Mouse (Mus musculus) liver, embryonic 14.5 days (tissue): ENCODE results near the gene Tgoln1. TPM values are rescaled to one million over a fixed set of nuclear protein-coding genes. Genes with fewer than 3 reads are reported as not detected.

Experiments
- ATAC-seq: fragments of 200-750 bp; cut with Nextera tagmentation; 2 replicates; pipeline ENCODE4 v1.8.0; 2017; ENCODE audit warnings: moderate number of reproducible peaks, mild to moderate bottlenecking, moderate library complexity; ENCODE audit not compliant: insufficient read depth
- DNase-seq, 3 experiments: peaks; one replicate each; pipeline ENCODE4 v3.0.0-alpha.2; 2012 to 2013; ENCODE audit warnings: low read depth in 3 of 3, low spot score in 3 of 3
- H3K27ac ChIP-seq: fragments of 300-500 bp; sonication (generic); 2 replicates; pipeline ENCODE4 v1.5.1; 2014; ENCODE audit warnings: moderate library complexity, mild to moderate bottlenecking, control low read depth, inconsistent platforms
- H3K27me3 ChIP-seq: fragments of 300-500 bp; sonication (generic); 2 replicates; pipeline ENCODE4 v1.6.1; 2014; ENCODE audit warnings: mild to moderate bottlenecking, low read length, moderate library complexity; ENCODE audit not compliant: control insufficient read depth, insufficient read depth
- H3K36me3 ChIP-seq: fragments of 300-500 bp; sonication (generic); replicated peaks from 2 replicates; pipeline ENCODE4 v1.6.1; 2014; ENCODE audit warnings: low read depth; ENCODE audit not compliant: control insufficient read depth, insufficient read depth
- H3K4me1 ChIP-seq, 2 experiments: fragments of 200-500 bp in 1 of 2; fragments of 300-500 bp in 1 of 2; sonication (generic) in 1 of 2; replicated peaks; 2 replicates each; pipeline ENCODE4 v1.6.1; 2012 to 2014; ENCODE audit warnings: antibody characterized with exemption in 1 of 2, inconsistent platforms in 1 of 2, low read length in 1 of 2; ENCODE audit not compliant: control insufficient read depth in 2 of 2, insufficient read depth in 2 of 2
- H3K4me2 ChIP-seq: fragments of 300-500 bp; sonication (generic); 2 replicates; pipeline ENCODE4 v1.6.1; 2014; ENCODE audit warnings: low read depth, mild to moderate bottlenecking, control low read depth, moderate library complexity
- H3K4me3 ChIP-seq, 2 experiments: fragments of 200-500 bp in 1 of 2; fragments of 300-500 bp in 1 of 2; sonication (generic) in 1 of 2; 2 replicates each; pipeline ENCODE4 v1.5.1; 2012 to 2014; ENCODE audit warnings: low read depth in 2 of 2, low read length in 2 of 2, mild to moderate bottlenecking in 2 of 2, control low read depth in 1 of 2, inconsistent platforms in 1 of 2, moderate library complexity in 1 of 2; ENCODE audit not compliant: insufficient read depth in 1 of 2
- H3K9ac ChIP-seq: fragments of 300-500 bp; sonication (generic); replicated peaks from 2 replicates; pipeline ENCODE4 v1.6.1; 2014; ENCODE audit warnings: mild to moderate bottlenecking, control low read depth, moderate library complexity
- H3K9me3 ChIP-seq: fragments of 300-500 bp; sonication (generic); 2 replicates; pipeline ENCODE4 v1.6.1; 2016; ENCODE audit warnings: low read length, mixed read lengths; ENCODE audit not compliant: control insufficient read depth
- CTCF ChIP-seq: IDR thresholded peaks from 2 replicates; pipeline ENCODE4 v1.5.1; 2016; ENCODE audit warnings: antibody characterized with exemption, low read depth, control low read depth
- EP300 ChIP-seq: IDR thresholded peaks from 2 replicates; pipeline ENCODE4 v1.6.1; 2016; ENCODE audit warnings: antibody characterized with exemption, low read depth
- WGBS: fragments of 180-500 bp; shearing (Covaris S2); extraction: QIAGEN DNeasy Blood & Tissue Kit; methylation state at CpG from one replicate; pipeline ENCODE4 v1.1.7; 2014; ENCODE audit not compliant: insufficient replicate concordance; 5-methylcytosine and 5-hydroxymethylcytosine counted together
- polyA plus RNA-seq, 2 experiments: library from polyadenylated mRNA; depleted of rRNA in 1 of 2; stranded (reverse) in 1 of 2; unstranded in 1 of 2; fragments of >200 nt; fragmentation: Nextera tagmentation in 1 of 2; extraction: Ambion mirVana in 1 of 2; gene quantifications; 2 replicates each; pipeline versions ENCODE4 v1.2.1 to v1.2.3; 2012 to 2014

Tgoln1 gene
- polyA plus RNA-seq, 2 experiments, result 7.8 to 13.4 TPM

DNA sequence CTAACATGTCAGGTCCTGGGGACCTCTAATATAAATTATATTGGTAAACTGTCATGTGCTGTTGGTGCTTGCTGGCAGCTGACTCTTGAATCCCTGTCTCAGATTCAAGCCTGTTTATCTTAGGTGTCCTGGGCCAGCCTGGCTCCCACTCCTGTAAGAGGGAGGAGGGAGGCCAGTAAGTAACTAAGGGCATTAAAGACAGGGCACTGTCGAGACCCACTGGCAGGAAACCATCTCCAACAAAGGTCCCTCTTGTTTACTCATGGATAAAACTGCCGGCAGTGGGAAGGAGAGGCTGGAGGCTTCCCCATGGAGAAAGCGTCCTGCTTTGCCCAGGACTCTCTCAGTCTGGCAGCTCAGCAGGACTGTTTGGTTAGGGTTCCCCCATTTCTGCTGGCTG is 45.0 kb downstream of the Tgoln1 start:
- 57% methylated on average over 3 of the region's 3 CpGs for WGBS
- TF ChIP-seq CTCF (no peak), EP300 (no peak)
- no peak overlapping the region for H3K4me2 ChIP-seq
- no peak overlapping the region for H3K4me3 ChIP-seq
- no peak overlapping the region for H3K9ac ChIP-seq
- no peaks in the 10 kb centered on the region for H3K9me3 ChIP-seq
- no peak overlapping the region for H3K27ac ChIP-seq
- DNase-seq (no peak), ATAC-seq (no peak)
- H3K4me1 ChIP-seq, result no peaks in the 10 kb centered on the region
- H3K27me3 ChIP-seq, result no peaks in the 10 kb centered on the region
- H3K36me3 ChIP-seq, result no peaks in the 10 kb centered on the region

DNA sequence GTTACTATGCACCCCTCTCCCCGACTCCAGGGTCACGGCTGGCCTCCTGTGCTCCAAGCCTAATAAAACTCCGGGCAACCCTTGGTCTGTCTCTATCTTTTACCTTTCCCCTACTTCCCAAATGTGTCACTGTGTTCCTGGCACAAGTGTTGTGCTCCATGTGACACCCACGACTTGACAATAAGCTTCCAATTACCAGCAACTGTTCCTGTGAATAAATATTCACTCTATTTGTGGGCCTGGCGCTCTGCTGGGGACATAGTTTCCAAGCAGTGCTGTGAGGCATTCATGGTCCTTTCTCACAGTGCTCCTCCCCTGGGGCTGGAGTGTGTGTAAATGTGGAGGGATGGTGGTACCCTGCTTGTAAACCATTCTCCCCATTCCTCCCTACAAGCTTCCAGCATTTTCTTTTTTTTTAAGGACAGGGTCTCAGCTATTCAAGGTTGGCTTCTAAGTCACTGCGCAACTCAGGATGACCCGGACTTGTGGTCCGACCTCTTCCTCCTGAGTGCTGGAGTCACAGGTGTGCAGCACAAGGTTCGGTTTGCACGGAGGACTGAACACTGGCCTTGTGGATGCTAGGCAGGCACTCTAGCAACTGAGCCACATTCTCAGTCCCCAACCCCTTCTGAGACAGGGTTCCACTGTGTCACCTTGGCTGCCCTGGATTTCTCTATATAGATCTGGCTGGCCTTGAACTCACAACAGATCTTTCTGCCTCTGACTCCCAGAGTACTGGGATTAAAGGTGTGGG is 46.0 kb downstream of the Tgoln1 start:
- H3K4me1 ChIP-seq, result no peaks in the 10 kb centered on the region
- H3K27ac ChIP-seq, result no peak overlapping the region
- H3K36me3 ChIP-seq, result no peaks in the 10 kb centered on the region
- no peaks in the 10 kb centered on the region for H3K27me3 ChIP-seq
- no peak overlapping the region for H3K4me2 ChIP-seq
- H3K4me3 ChIP-seq, result no peak overlapping the region
- H3K9ac ChIP-seq, result no peak overlapping the region
- no peak for ATAC-seq
- H3K9me3 ChIP-seq, result no peaks in the 10 kb centered on the region
- 75% methylated on average over 10 of the region's 10 CpGs for WGBS
- no peak for TF ChIP-seq CTCF
- TF ChIP-seq EP300, result no peak
- DNase-seq, result no peak

DNA sequence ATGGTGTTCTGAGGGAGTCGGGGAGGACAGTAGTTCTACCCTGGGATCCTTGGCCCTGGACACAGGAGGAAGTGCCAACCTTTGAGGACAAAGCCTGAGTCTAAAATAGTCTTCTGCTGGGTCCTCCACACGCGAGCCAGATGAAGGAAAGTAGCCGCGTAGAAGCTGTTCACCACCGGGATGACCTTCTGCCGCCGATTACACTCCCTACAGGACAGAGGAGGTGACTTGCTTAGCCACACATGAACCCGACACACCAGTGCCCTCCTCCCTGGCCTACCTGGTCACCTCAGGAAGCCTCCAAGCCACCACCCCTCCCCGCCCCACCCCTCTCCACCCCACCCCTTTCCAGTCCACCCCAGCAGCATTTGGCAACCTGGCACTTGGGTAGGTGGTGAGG is 48.1 kb downstream of the Tgoln1 start:
- 80% methylated on average over 10 of the region's 10 CpGs for WGBS
- no peak for ATAC-seq

DNA sequence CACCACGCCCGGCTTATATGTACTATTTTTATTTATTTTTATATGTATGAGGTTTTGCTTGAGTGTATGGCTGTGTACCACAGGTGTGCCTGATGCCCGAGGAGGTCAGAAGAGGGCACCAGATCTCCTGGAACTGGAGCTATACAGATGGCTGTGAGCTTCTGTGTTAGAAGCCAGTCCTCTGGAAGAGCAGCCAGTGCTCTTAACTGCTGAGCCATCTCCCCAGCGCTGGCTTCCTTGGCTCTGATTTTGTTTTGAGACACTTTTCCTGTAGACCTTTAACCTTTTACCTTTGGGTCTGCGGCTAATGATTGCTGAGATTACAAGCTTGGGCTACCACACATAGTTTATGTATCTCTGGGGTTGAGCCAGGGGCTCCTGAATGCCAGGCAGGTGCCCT is 49.3 kb downstream of the Tgoln1 start:
- no peak overlapping the region for H3K4me2 ChIP-seq
- H3K9me3 ChIP-seq, result no peaks in the 10 kb centered on the region
- ATAC-seq (no peak), DNase-seq (no peak)
- H3K4me3 ChIP-seq, result no peak overlapping the region
- TF ChIP-seq EP300 (no peak), CTCF (0 out of 2 replicates have a peak, but pooled peaks have one; percentile 3)
- H3K9ac ChIP-seq, result no peak overlapping the region
- no peaks in the 10 kb centered on the region for H3K27me3 ChIP-seq
- H3K4me1 ChIP-seq, result no peaks in the 10 kb centered on the region
- WGBS, result 58% methylated on average over 5 of the region's 5 CpGs
- no peaks in the 10 kb centered on the region for H3K36me3 ChIP-seq
- H3K27ac ChIP-seq, result no peak overlapping the region

More for the DNA sequence above, 48.1 kb downstream of the Tgoln1 start:
- H3K36me3 ChIP-seq, result no peaks in the 10 kb centered on the region
- no peak overlapping the region for H3K4me3 ChIP-seq
- no peak overlapping the region for H3K4me2 ChIP-seq
- no peaks in the 10 kb centered on the region for H3K9me3 ChIP-seq
- H3K4me1 ChIP-seq, result no peaks in the 10 kb centered on the region
- no peak for DNase-seq
- H3K27me3 ChIP-seq, result no peaks in the 10 kb centered on the region
- TF ChIP-seq EP300, result no peak
- TF ChIP-seq CTCF, result no peak
- H3K9ac ChIP-seq, result no peak overlapping the region
- no peak overlapping the region for H3K27ac ChIP-seq

DNA sequence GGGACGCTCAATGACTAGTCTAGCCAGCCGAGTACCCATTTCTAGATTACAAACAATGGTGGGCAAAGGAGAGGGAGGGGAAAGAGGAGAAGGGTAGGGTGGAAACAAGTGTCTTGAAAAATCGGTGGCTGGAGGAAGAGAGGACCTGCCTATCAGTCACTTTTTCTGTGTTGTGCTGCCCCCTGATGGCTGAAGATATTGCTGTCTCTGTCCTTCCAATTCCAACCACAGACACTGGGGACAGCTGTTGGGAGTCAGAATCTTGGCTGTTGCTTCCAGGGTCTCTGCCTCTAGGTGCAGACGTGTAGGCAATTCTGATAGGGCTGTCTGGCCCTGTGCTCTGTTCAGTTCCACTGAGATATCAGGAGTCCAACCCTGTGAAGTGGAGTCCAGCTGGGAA is 50.8 kb downstream of the Tgoln1 start:
- H3K27ac ChIP-seq, result no peak overlapping the region
- H3K9ac ChIP-seq, result no peak overlapping the region
- H3K4me3 ChIP-seq, result no peak overlapping the region
- 2% methylated on average over 4 of the region's 4 CpGs for WGBS
- H3K27me3 ChIP-seq, result no peaks in the 10 kb centered on the region
- H3K4me2 ChIP-seq, result no peak overlapping the region
- H3K4me1 ChIP-seq, result no peaks in the 10 kb centered on the region
- no peaks in the 10 kb centered on the region for H3K36me3 ChIP-seq
- ATAC-seq (peak; percentile 31; the same call in 1 of the 2 replicates), DNase-seq (peak; percentile 45 to 55 (median 54))
- no peaks in the 10 kb centered on the region for H3K9me3 ChIP-seq
- TF ChIP-seq EP300 (no peak), CTCF (peak; percentile 88)
